Mouse (Mus musculus) embryonic facial prominence, embryonic 10.5 days (tissue): ENCODE results near the gene Ehbp1l1. TPM values are rescaled to one million over a fixed set of nuclear protein-coding genes. Genes with fewer than 3 reads are reported as not detected.

Experiments
- DNase-seq: peaks from one replicate; pipeline ENCODE4 v3.0.0-alpha.2; 2017; ENCODE audit warnings: low spot score
- H3K27ac ChIP-seq: fragments of 300-500 bp; sonication (generic); replicated peaks from 2 replicates; pipeline ENCODE4 v1.5.1; 2016; ENCODE audit warnings: mild to moderate bottlenecking
- H3K27me3 ChIP-seq: fragments of 300-500 bp; sonication (generic); replicated peaks from 2 replicates; pipeline ENCODE4 v1.6.1; 2016; ENCODE audit warnings: low read depth, mild to moderate bottlenecking; ENCODE audit not compliant: poor library complexity, severe bottlenecking
- H3K36me3 ChIP-seq: fragments of 300-500 bp; sonication (generic); replicated peaks from 2 replicates; pipeline ENCODE4 v1.6.1; 2016; ENCODE audit warnings: mild to moderate bottlenecking, moderate library complexity
- H3K4me1 ChIP-seq: fragments of 300-500 bp; sonication (generic); 2 replicates; pipeline ENCODE4 v1.6.1; 2016
- H3K4me3 ChIP-seq: fragments of 300-500 bp; sonication (generic); 2 replicates; pipeline ENCODE4 v1.5.1; 2016; ENCODE audit warnings: mild to moderate bottlenecking, moderate library complexity
- H3K9me3 ChIP-seq: fragments of 300-500 bp; sonication (generic); 2 replicates; pipeline ENCODE4 v1.6.1; 2016; ENCODE audit warnings: mild to moderate bottlenecking
- WGBS: fragments of 180-500 bp; shearing (Covaris S2); methylation state at CpG from one replicate; pipeline ENCODE4 v1.1.7; 2016; 5-methylcytosine and 5-hydroxymethylcytosine counted together
- polyA plus RNA-seq: library from polyadenylated mRNA; unstranded; fragments of >200 nt; fragmentation: Nextera tagmentation; extraction: Ambion mirVana; gene quantifications from 2 replicates; pipeline ENCODE4 v1.2.1, GENCODE M21; 2016

Gene Ehbp1l1
- polyA plus RNA-seq, 1 experiment from 2014 or later: 7.9 TPM

DNA sequence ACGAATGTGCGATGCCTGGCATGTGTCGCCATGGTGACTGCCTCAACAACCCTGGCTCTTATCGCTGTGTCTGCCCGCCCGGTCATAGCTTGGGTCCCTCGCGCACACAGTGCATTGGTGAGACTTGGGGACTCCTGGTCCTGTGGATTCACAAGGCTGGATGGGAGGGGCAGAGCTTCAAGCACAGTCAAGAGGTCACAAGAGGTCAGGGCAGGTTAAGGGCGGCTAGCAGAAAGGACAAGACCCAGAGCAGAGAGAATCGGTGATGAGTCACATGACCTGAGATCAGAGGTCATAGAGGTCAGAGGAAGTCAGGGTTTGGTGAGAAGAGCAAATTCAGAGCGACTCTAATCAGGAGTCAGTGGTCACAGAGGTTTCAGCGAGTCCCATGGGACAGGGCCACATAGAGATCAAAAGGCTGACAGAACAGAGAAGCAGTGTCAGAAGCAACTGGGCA, 20.8 kb upstream of the Ehbp1l1 start:
- peaks cover 97% of the 10 kb centered on the region for H3K27me3 ChIP-seq
- H3K9me3 ChIP-seq: no peaks in the 10 kb centered on the region
- peaks cover 58% of the 10 kb centered on the region for H3K4me1 ChIP-seq
- H3K4me3 ChIP-seq: peak overlapping the region; percentile 55; the same call in 1 of the 2 replicates
- no peak for DNase-seq
- H3K27ac ChIP-seq: no peak overlapping the region
- no peaks in the 10 kb centered on the region for H3K36me3 ChIP-seq
- 29% methylated on average over 12 of the region's 12 CpGs for WGBS

GRCm38 (mm10) chr19:5745756-5746710, 19.9 kb upstream of the Ehbp1l1 start:
- Histone ChIP-seq H3K27ac (peak overlapping the region; percentile 72), H3K27me3 (peaks cover 96% of the 10 kb centered on the region), H3K4me3 (peak overlapping the region; percentile 55), H3K4me1 (peaks cover 58% of the 10 kb centered on the region), H3K36me3 (no peaks in the 10 kb centered on the region), H3K9me3 (no peaks in the 10 kb centered on the region)
- WGBS: 4% methylated on average over 36 of the region's 36 CpGs
- peak; percentile 71 for DNase-seq

- Histone ChIP-seq H3K27me3 (peaks cover 96% of the 10 kb centered on the region), H3K27ac (no peak overlapping the region), H3K4me1 (peaks cover 64% of the 10 kb centered on the region), H3K36me3 (no peaks in the 10 kb centered on the region), H3K4me3 (peak overlapping the region; percentile 25), H3K9me3 (no peaks in the 10 kb centered on the region)
- DNase-seq: no peak
- 62% methylated on average over 5 of the region's 5 CpGs for WGBS
These were observed 17.5 kb upstream of the Ehbp1l1 start for GRCm38 (mm10) chr19:5743576-5743975.

DNA sequence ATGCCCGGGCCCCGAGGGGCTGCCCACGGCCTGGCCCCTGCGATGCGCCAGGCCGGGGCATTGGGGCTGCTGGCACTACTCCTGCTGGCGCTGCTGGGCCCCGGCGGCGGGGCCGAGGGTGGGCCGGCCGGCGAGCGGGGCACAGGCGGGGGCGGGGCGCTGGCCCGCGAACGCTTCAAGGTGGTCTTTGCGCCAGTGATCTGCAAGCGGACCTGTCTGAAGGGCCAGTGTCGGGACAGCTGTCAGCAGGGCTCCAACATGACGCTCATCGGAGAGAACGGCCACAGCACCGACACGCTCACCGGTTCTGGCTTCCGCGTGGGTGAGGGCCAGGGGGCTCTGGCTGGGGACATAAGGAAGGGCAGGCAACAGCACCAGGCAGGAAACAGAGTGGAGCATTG, 16.1 kb upstream of the Ehbp1l1 start:
- peak overlapping the region; percentile 85 for H3K27ac ChIP-seq
- peak; percentile 67 for DNase-seq
- peak overlapping the region; percentile 69 for H3K4me3 ChIP-seq
- no peaks in the 10 kb centered on the region for H3K36me3 ChIP-seq
- H3K27me3 ChIP-seq: peaks cover 85% of the 10 kb centered on the region
- under 1% methylated on average over 32 of the region's 32 CpGs for WGBS
- peaks cover 60% of the 10 kb centered on the region for H3K4me1 ChIP-seq
- H3K9me3 ChIP-seq: no peaks in the 10 kb centered on the region

GRCm38 (mm10) chr19:5741641-5742240, 15.6 kb upstream of the Ehbp1l1 start:
- Histone ChIP-seq H3K9me3 (no peaks in the 10 kb centered on the region), H3K36me3 (no peaks in the 10 kb centered on the region), H3K4me3 (peak overlapping the region; percentile 69), H3K27me3 (peaks cover 80% of the 10 kb centered on the region), H3K27ac (peak overlapping the region; percentile 85), H3K4me1 (peaks cover 55% of the 10 kb centered on the region)
- WGBS: under 1% methylated on average over 55 of the region's 55 CpGs
- DNase-seq: peak; percentile 74

GRCm38 (mm10) chr19:5740320-5741317, 14.5 kb upstream of the Ehbp1l1 start, which contains the start of gene Ltbp3:
Gene Ltbp3, plus strand, starts transcription at chr19:5740904.
- Histone ChIP-seq H3K9me3 (no peaks in the 10 kb centered on the region), H3K36me3 (no peaks in the 10 kb centered on the region), H3K4me1 (peaks cover 44% of the 10 kb centered on the region), H3K27me3 (peaks cover 70% of the 10 kb centered on the region), H3K27ac (peak within 1 kb of the TSS; percentile 85), H3K4me3 (peak within 1 kb of the TSS; percentile 69)
- DNase-seq: no peak
- 17% methylated on average over 13 of the region's 14 CpGs for WGBS

DNA sequence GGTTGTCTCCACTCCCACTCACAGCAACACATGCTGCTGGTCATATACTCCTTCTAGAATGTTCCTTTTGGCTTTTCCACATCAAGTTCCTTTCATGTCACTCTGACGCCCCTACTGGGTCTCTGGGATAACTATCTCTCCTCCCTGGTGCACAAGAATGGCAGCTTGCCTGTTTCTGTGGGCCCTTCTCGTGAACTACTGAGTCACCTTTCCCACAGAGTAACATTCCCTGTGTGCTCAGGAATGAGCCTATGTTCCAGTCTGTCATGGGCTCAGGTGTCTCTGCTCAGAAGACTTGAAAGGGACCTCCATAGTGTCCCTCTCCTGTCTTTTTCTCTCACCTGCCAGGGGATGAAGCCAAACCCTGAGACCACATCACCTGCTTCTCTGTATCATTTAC, 13.3 kb upstream of the Ehbp1l1 start:
- Histone ChIP-seq H3K36me3 (no peaks in the 10 kb centered on the region), H3K4me1 (peaks cover 39% of the 10 kb centered on the region), H3K27ac (no peak overlapping the region), H3K27me3 (peaks cover 63% of the 10 kb centered on the region), H3K9me3 (no peaks in the 10 kb centered on the region), H3K4me3 (no peak overlapping the region)
- 59% methylated on average over 2 of the region's 2 CpGs for WGBS
- no peak for DNase-seq

DNA sequence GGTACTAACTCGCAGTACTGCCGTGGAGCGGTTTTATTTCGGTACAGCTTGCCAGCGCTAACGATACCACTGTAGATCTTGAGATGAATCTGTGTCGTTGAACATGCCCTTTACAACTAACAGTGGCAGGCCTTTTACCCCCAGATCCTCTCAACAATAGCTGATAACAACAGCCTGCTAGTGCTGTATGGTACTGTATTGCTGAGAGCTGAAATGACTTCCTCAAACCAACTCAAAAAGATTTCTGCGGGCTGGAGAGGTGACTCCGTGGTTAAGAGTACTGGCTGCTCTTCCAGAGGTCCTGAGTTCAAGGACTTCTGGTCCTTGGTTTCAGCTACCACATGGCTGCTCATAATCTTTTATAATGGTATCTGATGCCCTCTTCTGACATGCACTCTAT, 8.2 kb upstream of the Ehbp1l1 start:
- 81% methylated on average over 9 of the region's 9 CpGs for WGBS
- Histone ChIP-seq H3K4me1 (peaks cover 24% of the 10 kb centered on the region), H3K27ac (no peak overlapping the region), H3K36me3 (peaks cover 7% of the 10 kb centered on the region), H3K9me3 (no peaks in the 10 kb centered on the region), H3K27me3 (peaks cover 18% of the 10 kb centered on the region), H3K4me3 (no peak overlapping the region)
- no peak for DNase-seq

DNA sequence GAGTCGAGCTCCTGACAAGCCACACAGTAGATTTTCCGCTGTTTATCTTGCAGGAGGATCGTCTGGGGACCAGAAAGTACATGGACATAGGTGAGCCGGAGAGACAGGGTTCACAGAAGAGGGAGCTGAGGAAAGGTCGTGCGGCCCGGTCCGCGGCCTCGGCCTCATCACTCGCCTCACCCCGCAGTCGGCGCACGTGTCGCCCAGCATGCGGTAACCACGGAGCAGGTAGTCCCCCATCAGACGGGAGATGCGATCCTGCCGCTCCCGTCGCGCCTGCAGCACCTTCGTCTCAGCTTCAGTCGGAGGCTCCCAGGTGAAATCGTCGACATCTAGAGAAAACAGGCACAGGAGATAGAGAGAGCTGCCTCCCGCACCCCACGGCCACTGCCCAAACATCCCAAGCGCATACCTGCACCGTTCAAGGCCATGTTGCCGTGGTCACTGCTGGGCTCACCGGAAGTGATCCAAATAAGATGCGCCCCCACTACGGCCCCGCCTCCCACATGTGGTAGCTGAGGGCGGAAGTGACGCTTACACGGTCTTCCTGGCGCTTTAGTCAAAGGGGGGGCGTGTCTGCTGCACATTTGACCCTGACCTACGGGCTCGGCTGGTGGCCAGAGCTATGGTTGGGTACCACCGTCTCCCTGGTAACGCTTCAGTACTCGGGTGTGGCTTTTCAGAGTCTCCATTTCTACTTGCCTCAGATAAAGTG, 5.3 kb upstream of the Ehbp1l1 start:
- H3K27ac ChIP-seq: peak overlapping the region; percentile 79
- under 1% methylated on average over 47 of the region's 47 CpGs for WGBS
- peak overlapping the region; percentile 97 for H3K4me3 ChIP-seq
- DNase-seq: peak; percentile 96
- peaks cover 16% of the 10 kb centered on the region for H3K36me3 ChIP-seq
- H3K27me3 ChIP-seq: peaks cover 17% of the 10 kb centered on the region
- H3K4me1 ChIP-seq: peaks cover 48% of the 10 kb centered on the region
- H3K9me3 ChIP-seq: no peaks in the 10 kb centered on the region

- no peak for DNase-seq
- Histone ChIP-seq H3K27me3 (peaks cover 16% of the 10 kb centered on the region), H3K4me1 (peaks cover 57% of the 10 kb centered on the region), H3K36me3 (peaks cover 22% of the 10 kb centered on the region), H3K27ac (peak overlapping the region; percentile 79), H3K9me3 (no peaks in the 10 kb centered on the region), H3K4me3 (peak overlapping the region; percentile 97)
- WGBS: 75% methylated on average over 29 of the region's 29 CpGs
These were observed 4.4 kb upstream of the Ehbp1l1 start for GRCm38 (mm10) chr19:5730314-5731186.

GRCm38 (mm10) chr19:5729444-5729815, 3.3 kb upstream of the Ehbp1l1 start, which contains the start of gene Fam89b:
Gene Fam89b, minus strand, starts transcription at chr19:5729653.
- Histone ChIP-seq H3K9me3 (no peaks in the 10 kb centered on the region), H3K36me3 (peaks cover 33% of the 10 kb centered on the region), H3K4me1 (peaks cover 68% of the 10 kb centered on the region), H3K27ac (peak within 1 kb of the TSS; percentile 99), H3K27me3 (peaks cover 12% of the 10 kb centered on the region), H3K4me3 (peak within 1 kb of the TSS; percentile 97)
- under 1% methylated on average over 37 of the region's 37 CpGs for WGBS
- peak; percentile 92 for DNase-seq
